Mouse (Mus musculus) adrenal gland, postnatal 25 days (tissue): ENCODE data around the gene Tmem263. TPM values are rescaled to one million over a fixed set of nuclear protein-coding genes. Genes with fewer than 3 reads are reported as not detected.

Source experiments
- DNase-seq: peaks from one replicate; pipeline ENCODE4 v3.0.0; 2021; ENCODE audit warnings: mixed read lengths
- long read RNA-seq: library from polyadenylated mRNA; stranded (forward); transcript quantifications from one replicate; pipeline ENCODE4 v2.0.0, GENCODE M21; 2021
- total RNA-seq: library from RNA; stranded (reverse); gene quantifications from 2 replicates; pipeline ENCODE4 v1.2.3, GENCODE M21; 2021

The Tmem263 gene
- total RNA-seq: 17.0 and 19.7 TPM in 2 replicates
- long read RNA-seq, transcript Tmem263-201 (3 exons, 3,616 nt): major isoform, 22 of 28 reads
- long read RNA-seq, partial matches to known transcripts: 4 of 28 reads
- long read RNA-seq, other reads (novel, unspliced or antisense): 2 of 28 reads

DNA sequence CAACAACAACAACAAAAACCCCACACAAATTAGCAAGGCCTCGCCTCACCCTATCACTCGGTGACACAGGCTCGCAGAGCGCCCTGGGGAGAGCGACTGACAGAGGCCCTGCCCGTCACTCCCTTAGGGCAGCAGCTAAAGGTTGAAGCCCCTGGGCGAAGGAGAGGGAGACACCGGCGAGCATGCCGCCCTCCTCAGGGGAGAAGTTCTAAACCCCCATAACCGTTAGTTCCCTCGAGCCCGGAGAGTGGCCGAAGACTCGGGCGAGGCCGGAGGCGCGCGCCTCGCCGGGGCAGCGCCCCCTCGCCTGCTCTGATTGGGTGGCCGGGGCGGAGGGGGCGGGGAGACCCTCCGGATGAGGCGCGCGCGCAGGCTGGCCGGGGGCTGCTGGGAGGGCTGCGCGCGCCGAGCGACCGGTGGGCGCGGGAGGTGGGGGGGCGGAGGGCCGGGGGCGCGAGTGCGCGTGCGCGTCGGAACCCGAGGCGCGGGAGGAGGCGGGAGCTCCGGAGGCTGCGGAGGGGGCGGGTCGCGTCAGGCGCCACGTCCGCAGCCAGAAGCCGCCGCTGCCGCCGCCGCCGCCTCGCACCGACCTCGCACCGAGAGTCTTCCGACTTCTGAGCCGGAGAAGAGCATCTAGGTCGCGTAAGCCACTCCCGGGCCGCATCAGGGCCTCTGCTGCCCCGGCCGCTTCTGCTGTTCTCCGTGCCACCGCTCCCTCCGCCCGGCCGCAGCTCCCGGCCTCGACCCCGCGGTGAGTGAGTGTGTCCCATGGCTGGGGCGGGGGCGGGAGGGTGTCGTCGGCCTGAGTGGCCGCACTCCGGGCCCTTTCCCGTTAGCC lies at the start of gene Tmem263, which contains the start of gene Fhl4:
Tmem263 (plus strand) TSS at position 381 of the 838 bp plus-strand sequence.
Fhl4 (minus strand) TSS at position 249 of the 838 bp plus-strand sequence.
- DNase-seq: peak; percentile 88

DNA sequence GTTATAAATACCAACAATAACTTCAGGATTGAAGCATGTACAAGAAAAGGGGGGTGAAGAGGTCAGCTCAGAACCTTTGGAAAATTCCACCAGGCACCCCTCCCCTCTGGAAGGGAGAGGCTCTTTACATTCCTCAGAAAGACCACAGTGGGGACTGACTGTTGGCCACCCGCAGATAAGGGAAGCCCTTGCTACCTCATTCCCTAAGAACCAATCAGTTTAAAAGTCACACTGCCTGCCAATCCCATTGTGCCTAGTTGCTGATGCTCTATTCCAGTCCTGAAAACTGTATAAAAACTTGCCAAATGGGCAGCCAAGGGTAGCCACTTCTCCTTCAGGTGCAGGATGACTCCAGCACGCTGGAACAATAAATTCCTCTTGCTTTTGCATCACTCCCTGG lies 47.6 kb upstream of the Tmem263 start:
- no peak for DNase-seq

- DNase-seq: no peak
Observed at GRCm38 (mm10) chr10:85071605-85072152, 30.7 kb upstream of the Tmem263 start.

DNA sequence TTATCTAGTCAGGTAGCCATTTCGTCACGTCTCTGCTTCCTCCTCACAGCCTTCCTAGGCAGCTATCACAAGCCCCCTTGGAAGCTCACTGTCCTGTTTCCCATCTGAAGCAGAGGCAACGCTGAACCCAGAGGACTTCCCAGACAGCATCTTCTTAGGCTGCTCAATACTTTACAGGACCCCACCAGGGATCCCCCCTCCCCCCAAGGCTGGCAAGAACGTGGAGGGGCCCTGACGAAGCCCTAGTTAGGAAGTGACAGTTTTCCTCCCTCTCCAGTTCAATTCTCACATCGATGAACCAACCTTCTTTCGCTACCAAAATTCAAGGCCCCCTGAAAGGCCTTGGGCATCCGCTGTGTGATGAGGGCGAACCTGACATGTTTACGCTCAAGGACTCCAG lies 586 bp upstream of the Tmem263 start:
- no peak for DNase-seq

DNA sequence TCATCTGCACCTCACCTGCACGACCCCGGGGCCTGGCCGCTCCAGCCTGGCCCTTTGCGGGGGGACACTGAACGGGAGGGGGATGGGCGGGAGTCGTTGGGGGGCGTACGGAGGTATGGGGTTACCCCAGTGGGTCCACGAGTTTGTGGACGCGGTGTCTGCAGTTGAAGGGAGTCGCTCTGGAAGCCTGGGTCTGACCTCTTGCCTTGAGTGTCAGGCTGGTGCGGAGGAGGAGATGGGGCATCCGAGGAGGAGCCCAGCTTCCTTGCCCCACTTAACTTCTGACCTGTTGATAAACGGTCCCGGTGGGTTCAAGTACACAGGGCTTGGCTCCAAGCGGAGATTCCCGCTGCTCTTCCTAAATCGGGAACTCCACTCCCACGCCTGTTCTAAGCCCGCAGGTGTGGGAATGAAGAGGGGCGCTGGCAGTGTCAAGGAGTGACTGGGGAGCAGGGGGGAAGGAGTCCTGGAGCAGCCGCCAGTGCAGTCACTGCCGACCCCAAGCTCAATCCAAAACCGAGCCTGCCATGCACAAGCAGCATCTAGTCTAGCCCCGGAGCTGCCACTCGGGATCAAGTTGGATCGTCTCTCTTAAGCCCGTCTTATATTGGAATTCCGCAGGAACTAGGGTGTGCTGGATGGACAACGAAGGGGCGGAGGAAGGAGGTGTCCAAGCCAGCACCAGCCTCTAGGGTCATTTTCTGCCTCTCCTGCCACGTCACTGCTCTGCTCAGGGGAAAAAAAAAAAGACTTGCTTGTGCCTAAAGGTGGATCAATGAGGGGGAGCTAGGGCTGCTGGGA lies 858 bp downstream of the Tmem263 start:
- peak; percentile 9 for DNase-seq

DNA sequence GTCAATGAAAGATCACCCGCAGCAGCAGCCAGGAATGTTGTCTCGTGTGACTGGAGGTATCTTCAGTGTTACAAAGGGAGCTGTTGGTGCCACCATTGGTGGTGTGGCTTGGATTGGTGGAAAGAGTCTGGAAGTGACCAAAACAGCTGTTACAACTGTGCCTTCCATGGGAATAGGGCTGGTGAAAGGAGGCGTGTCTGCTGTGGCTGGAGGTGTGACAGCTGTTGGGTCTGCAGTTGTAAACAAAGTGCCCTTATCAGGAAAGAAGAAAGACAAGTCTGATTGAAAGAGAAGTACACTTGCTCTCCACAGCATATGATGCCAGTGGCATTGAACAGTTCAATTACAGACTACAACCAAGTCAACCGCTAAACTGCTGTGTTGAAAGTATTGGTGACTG lies 12.0 kb downstream of the Tmem263 start:
- no peak for DNase-seq

- no peak for DNase-seq
Observed at GRCm38 (mm10) chr10:85125184-85125583, 22.8 kb downstream of the Tmem263 start.

- peak; percentile 87 for DNase-seq
Observed at GRCm38 (mm10) chr10:85127395-85128287, 25.2 kb downstream of the Tmem263 start, which contains the start of gene Mterf2. Gene Mterf2, minus strand, starts transcription at chr10:85128027.

DNA sequence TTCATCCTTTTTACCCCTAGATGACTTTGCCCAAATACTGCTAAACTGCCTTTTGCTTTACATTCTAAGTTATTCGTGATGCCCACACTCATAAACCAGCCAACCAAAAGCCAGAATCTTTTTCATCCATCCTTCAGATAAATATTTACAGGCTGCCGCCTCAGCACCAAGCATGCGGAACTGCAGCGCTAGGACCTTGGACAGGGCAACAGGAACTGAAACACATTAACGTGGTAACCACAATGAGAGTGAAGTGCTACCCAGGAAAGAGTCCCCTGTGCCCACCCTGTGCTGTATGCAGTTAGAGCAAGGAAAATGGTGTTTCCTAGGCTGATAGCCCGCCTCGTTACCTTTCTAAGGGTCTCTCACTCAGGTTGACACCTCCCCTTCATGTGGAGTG lies 26.0 kb downstream of the Tmem263 start:
- no peak for DNase-seq

DNA sequence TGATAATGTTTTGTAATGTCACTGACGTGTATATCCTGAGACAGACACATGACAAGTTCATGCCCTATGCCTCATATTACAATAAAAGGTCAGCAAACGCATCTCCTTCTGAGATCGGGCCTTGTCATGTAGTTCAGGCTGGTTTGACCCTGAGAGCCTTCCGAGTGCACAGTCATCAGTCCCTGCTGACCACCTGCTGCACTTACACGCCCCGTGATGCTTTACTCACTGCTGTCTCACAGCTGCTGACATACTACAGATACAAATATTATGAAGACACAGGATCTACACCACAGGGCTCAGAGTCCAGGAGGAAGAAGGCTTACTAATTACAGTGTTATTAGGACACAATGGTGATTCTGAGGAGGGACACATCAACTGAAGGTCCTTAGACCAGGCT lies 34.1 kb downstream of the Tmem263 start:
- DNase-seq: no peak

- DNase-seq: no peak
Observed at GRCm38 (mm10) chr10:85141465-85141864, 39.0 kb downstream of the Tmem263 start.

DNA sequence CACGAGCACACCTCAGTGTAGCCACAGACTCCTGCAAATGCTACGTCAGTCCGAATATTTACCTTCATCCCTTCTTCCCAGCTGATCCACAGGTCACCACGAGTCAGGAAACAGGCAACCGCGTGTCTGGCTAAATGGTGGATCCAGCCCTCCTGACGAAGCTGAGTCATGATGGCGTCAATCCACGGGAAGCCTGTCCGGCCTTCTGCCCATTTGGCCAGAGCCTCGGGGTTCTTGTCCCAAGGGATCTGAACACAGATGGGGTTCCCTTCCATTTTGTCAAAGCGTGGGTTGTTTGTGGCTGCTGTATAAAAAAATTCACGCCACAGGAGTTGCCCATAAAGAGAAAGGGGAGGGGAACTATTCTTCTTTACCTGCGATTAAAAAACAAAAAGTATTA lies 43.9 kb downstream of the Tmem263 start:
- DNase-seq: no peak

- no peak for DNase-seq
Observed at GRCm38 (mm10) chr10:85149226-85149625, 46.8 kb downstream of the Tmem263 start.

- DNase-seq: peak; percentile 60
Observed at GRCm38 (mm10) chr10:85154195-85154594, 51.8 kb downstream of the Tmem263 start.

GRCm38 (mm10) chr10:85157451-85157850 lies 55.0 kb downstream of the Tmem263 start:
- DNase-seq: no peak

DNA sequence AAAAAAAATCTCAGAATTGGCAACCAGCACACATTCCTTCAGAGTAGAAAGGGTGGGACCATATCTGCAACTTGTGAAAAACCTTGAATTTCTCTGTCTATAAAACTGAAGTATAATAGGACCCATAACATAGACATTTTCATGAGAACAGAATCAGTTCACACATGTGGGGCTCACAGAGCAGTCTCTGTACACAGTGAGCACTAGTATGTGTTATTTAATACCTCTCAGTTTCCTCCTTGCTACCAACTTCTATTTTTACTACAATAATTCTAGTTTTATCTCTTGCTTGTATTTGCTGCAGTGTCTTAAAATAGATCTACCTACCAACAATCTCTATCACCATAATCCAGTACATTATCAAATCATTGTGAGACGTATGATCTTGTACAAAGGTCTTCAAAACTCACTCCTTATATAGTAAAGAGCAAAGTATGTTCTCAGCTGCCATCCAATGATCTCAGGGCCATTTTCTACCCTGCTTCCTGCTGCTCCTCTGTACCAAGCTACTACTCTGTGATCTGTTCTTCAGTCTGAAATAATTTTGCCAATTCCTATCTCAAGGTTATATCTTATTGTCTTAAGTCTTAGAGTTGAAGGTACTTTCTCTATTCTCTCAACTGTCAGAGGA lies 57.7 kb downstream of the Tmem263 start:
- DNase-seq: no peak

DNA sequence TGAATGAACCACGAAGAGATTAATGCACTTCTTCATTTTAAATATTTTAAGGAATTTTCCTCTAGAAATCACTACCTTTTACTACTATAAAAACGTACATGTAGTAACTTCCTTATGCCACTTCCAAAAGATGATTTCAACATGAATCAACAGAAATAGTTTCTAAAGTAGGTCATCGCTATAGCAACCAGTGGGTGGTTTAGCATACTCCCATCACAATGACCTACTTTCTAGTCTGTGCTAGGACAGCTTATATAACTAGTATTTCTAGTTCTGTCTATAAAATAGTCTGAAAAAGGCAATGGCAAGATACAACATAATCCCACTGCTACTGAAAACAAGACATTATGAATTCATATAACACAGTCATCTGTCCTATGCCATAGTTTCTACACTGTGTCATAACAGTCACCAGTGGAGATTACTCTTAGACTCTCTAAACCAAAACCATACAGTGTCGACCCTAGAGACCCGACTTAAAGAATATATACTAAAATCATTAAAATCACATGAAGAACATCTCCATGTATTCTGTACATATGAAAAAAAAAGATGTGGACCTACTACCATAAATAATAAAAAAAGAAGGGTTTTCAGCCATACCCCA lies 59.4 kb downstream of the Tmem263 start:
- DNase-seq: no peak

DNA sequence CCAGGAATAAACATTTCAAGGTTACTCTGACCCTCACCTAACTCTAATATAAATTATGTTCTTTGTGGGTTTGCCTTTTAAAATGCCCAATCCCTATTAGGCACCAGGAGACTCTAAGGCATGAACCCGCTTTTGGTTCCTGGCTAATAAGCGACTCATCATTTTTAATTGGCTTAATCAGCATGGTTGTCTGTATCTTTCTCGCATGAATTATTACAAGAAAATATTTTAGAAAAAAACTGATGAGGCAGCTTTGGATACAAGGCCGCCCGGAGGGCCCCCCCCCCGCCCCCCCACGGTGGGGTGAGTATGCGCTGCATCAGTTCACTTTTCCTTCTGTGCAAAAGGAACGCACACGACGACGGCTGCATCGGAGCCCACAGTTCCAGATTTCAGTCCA lies 62.4 kb downstream of the Tmem263 start:
- no peak for DNase-seq

GRCm38 (mm10) chr10:85165306-85165705 lies 62.9 kb downstream of the Tmem263 start:
- DNase-seq: no peak
